Mouse (Mus musculus) heart, embryonic 14.5 days (tissue): ENCODE measurements around the gene Zeb2. TPM values are rescaled to one million over a fixed set of nuclear protein-coding genes. Genes with fewer than 3 reads are reported as not detected.

Source experiments
- ATAC-seq: fragments of 200-750 bp; cut with Nextera tagmentation; 2 replicates; pipeline ENCODE4 v1.8.0; 2017; ENCODE audit warnings: low read depth, moderate TSS enrichment; ENCODE audit not compliant: insufficient number of reproducible peaks, insufficient read depth, low FRiP score
- H3K27ac ChIP-seq, 2 experiments: fragments of 200-500 bp in 1 of 2; fragments of 300-500 bp in 1 of 2; sonication (generic) in 1 of 2; replicated peaks in 1 of 2; 2 replicates each; pipeline ENCODE4 v1.5.1; 2012 to 2014; ENCODE audit warnings: low read depth in 2 of 2, low read length in 2 of 2, control low read depth in 1 of 2, mild to moderate bottlenecking in 1 of 2, mixed read lengths in 1 of 2; ENCODE audit not compliant: control insufficient read depth in 1 of 2, insufficient read depth in 1 of 2
- H3K27me3 ChIP-seq: fragments of 300-500 bp; sonication (generic); 2 replicates; pipeline ENCODE4 v1.6.1; 2014; ENCODE audit warnings: mild to moderate bottlenecking, low read length, control low read depth; ENCODE audit not compliant: control insufficient read depth, insufficient read depth
- H3K36me3 ChIP-seq: fragments of 300-500 bp; sonication (generic); 2 replicates; pipeline ENCODE4 v1.6.1; 2014; ENCODE audit warnings: mild to moderate bottlenecking, control low read depth, low read length, mixed read lengths; ENCODE audit not compliant: control insufficient read depth, insufficient read depth
- H3K4me1 ChIP-seq, 2 experiments: fragments of 200-500 bp in 1 of 2; fragments of 300-500 bp in 1 of 2; sonication (generic) in 1 of 2; 2 replicates each; pipeline ENCODE4 v1.6.1; 2012 to 2014; ENCODE audit warnings: low read length in 2 of 2, control low read depth in 1 of 2, mixed read lengths in 1 of 2; ENCODE audit not compliant: control insufficient read depth in 2 of 2, insufficient read depth in 2 of 2
- H3K4me2 ChIP-seq: fragments of 300-500 bp; sonication (generic); 2 replicates; pipeline ENCODE4 v1.6.1; 2014; ENCODE audit warnings: mild to moderate bottlenecking, low read length
- H3K4me3 ChIP-seq, 2 experiments: fragments of 200-500 bp in 1 of 2; fragments of 300-500 bp in 1 of 2; sonication (generic) in 1 of 2; 2 replicates each; pipeline ENCODE4 v1.5.1; 2012 to 2014; ENCODE audit warnings: low read length in 2 of 2, mild to moderate bottlenecking in 2 of 2, control low read depth in 1 of 2, low read depth in 1 of 2, moderate library complexity in 1 of 2; ENCODE audit not compliant: control insufficient read depth in 1 of 2, insufficient read depth in 1 of 2
- H3K9ac ChIP-seq: fragments of 300-500 bp; sonication (generic); 2 replicates; pipeline ENCODE4 v1.6.1; 2014; ENCODE audit warnings: mild to moderate bottlenecking, low read length
- H3K9me3 ChIP-seq: fragments of 300-500 bp; sonication (generic); 2 replicates; pipeline ENCODE4 v1.6.1; 2016; ENCODE audit warnings: low read length, control low read depth; ENCODE audit not compliant: control insufficient read depth
- WGBS: fragments of 180-500 bp; shearing (Covaris S2); extraction: QIAGEN DNeasy Blood & Tissue Kit; methylation state at CpG from one replicate; pipeline ENCODE4 v1.1.7; 2014; 5-methylcytosine and 5-hydroxymethylcytosine counted together
- polyA plus RNA-seq: library from polyadenylated mRNA; unstranded; fragments of >200 nt; fragmentation: Nextera tagmentation; extraction: Ambion mirVana; gene quantifications from 2 replicates; pipeline ENCODE4 v1.2.1, GENCODE M21; 2014

The Zeb2 gene
- polyA plus RNA-seq, 1 experiment from 2014 or later: 22.0 TPM

- Histone ChIP-seq H3K27ac (no peak overlapping the region), H3K4me2 (no peak overlapping the region), H3K9me3 (no peaks in the 10 kb centered on the region), H3K4me1 (0 out of 4 replicates have a peak, but pooled peaks cover 0 to 2% of the 10 kb centered on the region in 2 experiments), H3K4me3 (no peak overlapping the region), H3K27me3 (no peaks in the 10 kb centered on the region), H3K9ac (no peak overlapping the region), H3K36me3 (no peaks in the 10 kb centered on the region)
- WGBS: 80% methylated on average over 4 of the region's 4 CpGs
- ATAC-seq: no peak
Measured at GRCm38 (mm10) chr2:45130461-45131156, 13.4 kb upstream of the Zeb2 start.

GRCm38 (mm10) chr2:45129556-45129955, 12.4 kb upstream of the Zeb2 start:
- H3K4me3 ChIP-seq: no peak overlapping the region
- no peaks in the 10 kb centered on the region for H3K36me3 ChIP-seq
- H3K27ac ChIP-seq: no peak overlapping the region
- no peak overlapping the region for H3K4me2 ChIP-seq
- 46% methylated on average over 6 of the region's 6 CpGs for WGBS
- H3K9me3 ChIP-seq: no peaks in the 10 kb centered on the region
- H3K4me1 ChIP-seq: 0 out of 4 replicates have a peak, but pooled peaks cover 0 to 2% of the 10 kb centered on the region in 2 experiments
- no peak overlapping the region for H3K9ac ChIP-seq
- no peak for ATAC-seq
- no peaks in the 10 kb centered on the region for H3K27me3 ChIP-seq

- H3K27me3 ChIP-seq: no peaks in the 10 kb centered on the region
- no peak overlapping the region for H3K27ac ChIP-seq
- H3K4me3 ChIP-seq: no peak overlapping the region
- 0 out of 4 replicates have a peak, but pooled peaks cover 0 to 2% of the 10 kb centered on the region in 2 experiments for H3K4me1 ChIP-seq
- H3K4me2 ChIP-seq: no peak overlapping the region
- H3K9me3 ChIP-seq: no peaks in the 10 kb centered on the region
- no peak overlapping the region for H3K9ac ChIP-seq
- no peaks in the 10 kb centered on the region for H3K36me3 ChIP-seq
- ATAC-seq: no peak
- 98% methylated on average over 2 of the region's 2 CpGs for WGBS
Measured at GRCm38 (mm10) chr2:45128696-45129095, 11.5 kb upstream of the Zeb2 start.

GRCm38 (mm10) chr2:45126401-45126800, 9.2 kb upstream of the Zeb2 start:
- H3K4me2 ChIP-seq: no peak overlapping the region
- ATAC-seq: no peak
- no peaks in the 10 kb centered on the region for H3K9me3 ChIP-seq
- 0 out of 4 replicates have a peak, but pooled peaks cover 0 to 2% of the 10 kb centered on the region in 2 experiments for H3K4me1 ChIP-seq
- no peak overlapping the region for H3K9ac ChIP-seq
- no peaks in the 10 kb centered on the region for H3K27me3 ChIP-seq
- WGBS: 74% methylated on average over 5 of the region's 5 CpGs
- H3K36me3 ChIP-seq: no peaks in the 10 kb centered on the region
- no peak overlapping the region for H3K27ac ChIP-seq
- no peak overlapping the region for H3K4me3 ChIP-seq

- Histone ChIP-seq H3K27me3 (no peaks in the 10 kb centered on the region), H3K9me3 (no peaks in the 10 kb centered on the region), H3K4me3 (no peak overlapping the region), H3K4me1 (0 out of 4 replicates have a peak, but pooled peaks cover 0 to 2% of the 10 kb centered on the region in 2 experiments), H3K9ac (no peak overlapping the region), H3K27ac (no peak overlapping the region), H3K36me3 (no peaks in the 10 kb centered on the region), H3K4me2 (no peak overlapping the region)
- WGBS: 67% methylated on average over 4 of the region's 4 CpGs
- no peak for ATAC-seq
Measured at GRCm38 (mm10) chr2:45125181-45125580, 8.0 kb upstream of the Zeb2 start.

- Histone ChIP-seq H3K9me3 (no peaks in the 10 kb centered on the region), H3K4me2 (no peak overlapping the region), H3K4me1 (no peaks in the 10 kb centered on the region), H3K27me3 (no peaks in the 10 kb centered on the region), H3K4me3 (no peak overlapping the region), H3K27ac (no peak overlapping the region), H3K36me3 (no peaks in the 10 kb centered on the region), H3K9ac (no peak overlapping the region)
- ATAC-seq: no peak
- 84% methylated on average over 5 of the region's 5 CpGs for WGBS
Measured at GRCm38 (mm10) chr2:45123490-45123889, 6.3 kb upstream of the Zeb2 start.

- Histone ChIP-seq H3K4me2 (no peak overlapping the region), H3K36me3 (no peaks in the 10 kb centered on the region), H3K9ac (no peak overlapping the region), H3K4me3 (no peak overlapping the region; a peak in 1 of 4 replicates), H3K4me1 (peaks cover 5 to 6% of the 10 kb centered on the region in 2 experiments; a peak in 3 of 4 replicates), H3K9me3 (no peaks in the 10 kb centered on the region), H3K27ac (no peak overlapping the region), H3K27me3 (no peaks in the 10 kb centered on the region)
- ATAC-seq: no peak
- 56% methylated on average over 3 of the region's 3 CpGs for WGBS
Measured at GRCm38 (mm10) chr2:45118121-45118520, 926 bp upstream of the Zeb2 start.
